Mouse (Mus musculus) embryo, embryonic 10 days (tissue): ENCODE results near the gene Crybb1.

Experiments
- DNase-seq: peaks from one replicate; pipeline ENCODE4 v3.0.0-alpha.2; 2015; ENCODE audit warnings: low spot score

Gene Crybb1

GRCm38 (mm10) chr5:112237866-112238570, 17.6 kb upstream of the Crybb1 start:
- peak; percentile 60 for DNase-seq

GRCm38 (mm10) chr5:112238781-112239482, 16.7 kb upstream of the Crybb1 start:
- no peak for DNase-seq

- DNase-seq = peak; percentile 95
Observed at GRCm38 (mm10) chr5:112240761-112241160, 14.9 kb upstream of the Crybb1 start.

- no peak for DNase-seq
Observed at GRCm38 (mm10) chr5:112241849-112242248, 13.8 kb upstream of the Crybb1 start.

GRCm38 (mm10) chr5:112242361-112242778, 13.2 kb upstream of the Crybb1 start:
- DNase-seq = no peak

GRCm38 (mm10) chr5:112243041-112243440, 12.6 kb upstream of the Crybb1 start:
- DNase-seq = no peak

GRCm38 (mm10) chr5:112243539-112244274, 11.9 kb upstream of the Crybb1 start:
- DNase-seq = no peak

- DNase-seq = no peak
Observed at GRCm38 (mm10) chr5:112244275-112244562, 11.4 kb upstream of the Crybb1 start.

GRCm38 (mm10) chr5:112244890-112245615, 10.6 kb upstream of the Crybb1 start:
- DNase-seq = no peak

- DNase-seq = no peak
Observed at GRCm38 (mm10) chr5:112247399-112247798, 8.2 kb upstream of the Crybb1 start.

- no peak for DNase-seq
Observed at GRCm38 (mm10) chr5:112249106-112249505, 6.5 kb upstream of the Crybb1 start.

- DNase-seq = no peak
Observed at GRCm38 (mm10) chr5:112252400-112252799, 3.2 kb upstream of the Crybb1 start, which contains the start of gene Cryba4. Gene Cryba4 (minus strand): TSS chr5:112252518.

- no peak for DNase-seq
Observed at GRCm38 (mm10) chr5:112253169-112253568, 2.4 kb upstream of the Crybb1 start.

GRCm38 (mm10) chr5:112254282-112254806, 1.3 kb upstream of the Crybb1 start:
- no peak for DNase-seq

GRCm38 (mm10) chr5:112256457-112256856, 842 bp downstream of the Crybb1 start:
- DNase-seq = no peak

GRCm38 (mm10) chr5:112257896-112258295, 2.3 kb downstream of the Crybb1 start:
- DNase-seq = no peak

GRCm38 (mm10) chr5:112259862-112260650, 4.4 kb downstream of the Crybb1 start:
- DNase-seq = no peak

GRCm38 (mm10) chr5:112260818-112261217, 5.2 kb downstream of the Crybb1 start:
- DNase-seq = no peak

GRCm38 (mm10) chr5:112264099-112264498, 8.5 kb downstream of the Crybb1 start:
- DNase-seq = no peak

- no peak for DNase-seq
Observed at GRCm38 (mm10) chr5:112265110-112265509, 9.5 kb downstream of the Crybb1 start.

GRCm38 (mm10) chr5:112265515-112265914, 9.9 kb downstream of the Crybb1 start:
- peak; percentile 76 for DNase-seq
